Mouse (Mus musculus): ENCODE results near the gene Phf21a. TPM values are rescaled to one million over a fixed set of nuclear protein-coding genes. Genes with fewer than 3 reads are reported as not detected.

The Phf21a gene
- polyA plus RNA-seq, 1 experiment = 0.10 TPM

DNA sequence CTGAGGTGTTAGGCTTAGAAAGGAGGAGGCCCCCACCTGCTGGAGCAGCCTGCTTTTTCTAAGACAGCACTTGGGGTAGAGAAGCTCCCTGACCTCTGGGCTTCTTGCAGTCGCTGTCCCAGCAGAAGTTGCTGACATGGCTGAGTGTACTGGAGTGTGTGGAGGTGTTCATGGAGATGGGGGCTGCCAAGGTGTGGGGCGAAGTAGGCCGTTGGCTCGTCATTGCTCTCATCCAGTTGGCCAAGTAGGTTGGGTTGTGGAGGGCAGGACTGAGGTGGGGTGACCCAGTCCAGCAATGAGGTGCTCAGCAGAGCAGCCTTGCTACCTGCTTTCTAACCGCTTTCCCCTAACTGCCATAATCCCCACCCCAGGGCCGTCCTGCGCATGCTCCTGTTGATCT is 284.4 kb downstream of the Phf21a start:
- Histone ChIP-seq H3K9me3 (ENCODE audit: control insufficient read depth, low read length) (no peaks in the 10 kb centered on the region), H3K4me3 (replicated peaks) (no peak overlapping the region), H3K4me1 (ENCODE audit: control insufficient read depth) (peaks cover 27% of the 10 kb centered on the region), H3K36me3 (ENCODE audit: control insufficient read depth) (peaks cover 58% of the 10 kb centered on the region), H3K27me3 (ENCODE audit: control insufficient read depth) (peaks cover 16% of the 10 kb centered on the region)
- no peak for TF ChIP-seq GATA1 (IDR thresholded peaks at IDR 0.05; ENCODE audit: low read length)
- no peak for TF ChIP-seq TAL1 (IDR thresholded peaks at IDR 0.05; ENCODE audit: low read length)

DNA sequence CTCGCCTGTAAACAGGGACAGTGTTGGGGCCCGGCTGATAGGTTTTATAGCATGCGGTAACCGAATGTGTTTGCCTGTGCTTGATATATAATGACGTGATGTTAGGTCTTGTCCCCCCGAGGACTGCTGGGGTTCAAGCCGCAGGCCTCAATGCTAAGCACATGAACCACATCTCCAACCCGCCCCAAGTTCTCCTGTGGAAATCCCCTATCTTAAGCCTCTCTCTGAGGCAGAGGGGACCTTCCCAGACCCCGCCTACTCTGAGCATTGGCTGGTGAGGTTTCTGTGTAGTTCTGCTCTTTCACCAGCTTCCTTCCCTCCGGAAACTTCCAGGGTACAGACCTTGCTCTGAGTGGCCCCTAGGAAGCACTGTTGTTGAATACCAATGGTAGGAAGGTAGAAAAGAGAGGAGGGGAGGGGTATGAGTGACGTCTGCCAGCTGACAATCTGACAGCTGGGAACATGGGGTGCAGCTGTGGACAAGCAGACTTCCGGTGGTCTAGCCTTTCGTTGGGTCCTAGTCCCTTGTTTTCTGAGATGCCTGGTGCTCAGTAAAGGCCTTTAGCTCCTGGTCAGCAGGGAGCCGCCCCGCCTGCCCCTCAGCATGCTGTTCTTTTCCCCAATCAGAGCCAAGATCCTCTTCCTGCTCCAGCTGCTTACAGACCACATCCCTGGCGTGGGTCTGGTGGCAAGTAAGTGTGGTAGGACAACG is 287.0 kb downstream of the Phf21a start:
- Histone ChIP-seq H3K9me3 (ENCODE audit: control insufficient read depth, low read length) (no peaks in the 10 kb centered on the region), H3K36me3 (ENCODE audit: control insufficient read depth) (peaks cover 73% of the 10 kb centered on the region), H3K4me1 (ENCODE audit: control insufficient read depth) (peaks cover 27% of the 10 kb centered on the region), H3K27me3 (ENCODE audit: control insufficient read depth) (no peaks in the 10 kb centered on the region), H3K4me3 (replicated peaks) (no peak overlapping the region)
- TF ChIP-seq TAL1 (IDR thresholded peaks at IDR 0.05; ENCODE audit: low read length) = no peak
- no peak for TF ChIP-seq GATA1 (IDR thresholded peaks at IDR 0.05; ENCODE audit: low read length)

DNA sequence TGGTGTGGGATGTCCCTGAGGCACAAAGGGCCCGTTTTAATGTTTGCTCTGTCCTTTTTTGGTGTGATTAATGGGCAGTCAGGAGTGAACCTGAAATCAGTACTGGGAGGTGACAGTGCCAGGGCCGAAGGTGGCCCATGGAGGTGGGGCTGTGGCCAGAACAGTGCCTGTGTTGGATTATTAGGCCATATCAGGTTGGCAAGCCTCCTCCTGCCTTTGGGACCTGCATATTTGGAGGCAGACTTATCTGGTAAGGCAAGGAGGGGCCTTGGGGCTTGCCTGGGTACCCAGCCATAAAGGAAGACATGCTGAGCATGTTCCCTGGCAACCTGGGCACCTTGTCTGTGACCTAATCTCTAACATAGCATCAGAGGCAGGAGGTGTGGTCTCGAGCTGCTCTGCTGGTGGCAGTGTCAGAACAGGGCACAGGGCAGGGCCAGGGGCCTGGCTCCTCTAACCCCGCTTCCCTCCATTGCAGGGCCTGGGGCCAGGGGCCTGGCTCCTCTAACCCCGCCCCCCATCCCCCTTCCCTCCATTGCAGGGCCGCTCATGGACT is 287.7 kb downstream of the Phf21a start:
- Histone ChIP-seq H3K4me1 (ENCODE audit: control insufficient read depth) (peaks cover 25% of the 10 kb centered on the region), H3K36me3 (ENCODE audit: control insufficient read depth) (peaks cover 73% of the 10 kb centered on the region), H3K4me3 (replicated peaks) (no peak overlapping the region), H3K27me3 (ENCODE audit: control insufficient read depth) (no peaks in the 10 kb centered on the region; the same call in 1 of the 2 replicates), H3K9me3 (ENCODE audit: control insufficient read depth, low read length) (no peaks in the 10 kb centered on the region)
- no peak for TF ChIP-seq TAL1 (IDR thresholded peaks at IDR 0.05; ENCODE audit: low read length)
- TF ChIP-seq GATA1 (IDR thresholded peaks at IDR 0.05; ENCODE audit: low read length) = no peak

DNA sequence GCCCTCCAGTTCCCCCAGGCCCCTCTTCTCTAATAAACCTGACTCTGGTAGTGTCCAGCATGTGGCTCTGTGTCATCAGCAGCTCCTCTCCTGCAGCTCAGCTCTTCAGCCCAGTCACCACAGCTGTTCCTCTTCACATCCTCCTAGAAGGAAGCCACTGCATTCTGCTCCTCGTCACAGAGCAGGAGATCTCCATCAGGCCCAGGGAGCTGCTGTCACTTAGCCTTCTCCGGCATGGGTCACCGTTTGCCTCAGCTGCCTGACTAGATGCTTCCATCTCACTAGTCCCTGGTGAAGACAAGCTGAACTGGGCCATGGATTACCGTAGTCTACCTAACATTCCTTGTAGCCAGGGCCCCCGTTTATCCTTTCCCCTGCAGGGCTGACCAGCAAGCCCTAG is 288.2 kb downstream of the Phf21a start:
- TF ChIP-seq TAL1 (IDR thresholded peaks at IDR 0.05; ENCODE audit: low read length) (no peak), GATA1 (IDR thresholded peaks at IDR 0.05; ENCODE audit: low read length) (no peak)
- no peaks in the 10 kb centered on the region for H3K9me3 ChIP-seq (ENCODE audit: control insufficient read depth, low read length)
- H3K36me3 ChIP-seq (ENCODE audit: control insufficient read depth) = peaks cover 73% of the 10 kb centered on the region
- H3K27me3 ChIP-seq (ENCODE audit: control insufficient read depth) = peaks cover 2% of the 10 kb centered on the region; the same call in 1 of the 2 replicates
- peaks cover 20% of the 10 kb centered on the region for H3K4me1 ChIP-seq (ENCODE audit: control insufficient read depth)
- H3K4me3 ChIP-seq (replicated peaks) = no peak overlapping the region

DNA sequence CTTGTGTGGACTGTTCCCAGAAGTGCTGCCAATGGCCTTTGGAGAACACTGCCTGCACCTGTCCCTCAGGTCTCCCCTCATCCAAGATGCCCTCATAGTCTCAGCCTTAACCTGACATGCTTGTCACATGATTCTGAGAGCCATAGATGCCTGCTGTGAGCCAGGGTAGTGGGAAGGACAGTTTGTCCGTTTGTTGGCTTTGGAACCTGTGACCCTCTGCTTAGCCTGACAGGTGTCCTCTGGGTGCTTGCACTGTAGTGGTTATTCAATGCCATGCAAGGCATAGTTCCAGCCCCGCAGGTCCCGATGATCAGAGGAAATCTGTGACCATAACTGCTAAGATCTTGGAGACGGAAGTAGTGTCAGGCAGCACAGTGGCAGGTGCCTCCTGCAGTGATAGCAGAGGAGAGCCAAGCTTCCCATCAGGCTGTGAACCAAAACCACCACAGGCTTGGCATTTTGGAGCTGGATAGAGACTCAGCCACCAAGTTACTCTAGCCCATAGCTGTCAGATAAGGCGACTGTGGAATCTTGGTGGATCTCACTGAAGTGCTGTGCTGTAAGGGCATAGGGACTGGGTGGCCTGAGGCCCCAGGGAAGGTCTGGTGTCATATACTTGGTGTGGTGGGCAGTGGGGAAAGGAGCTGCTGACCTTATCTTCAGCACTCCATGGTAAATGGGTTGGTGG is 289.1 kb downstream of the Phf21a start, which contains the start of gene 1700029I15Rik:
TSS of gene 1700029I15Rik (plus strand) at position 638 of the 688 bp plus-strand sequence.
- Histone ChIP-seq H3K4me3 (replicated peaks) (no peak within 1 kb of the TSS), H3K27me3 (ENCODE audit: control insufficient read depth) (peaks cover 7% of the 10 kb centered on the region), H3K4me1 (ENCODE audit: control insufficient read depth) (peaks cover 15% of the 10 kb centered on the region), H3K36me3 (ENCODE audit: control insufficient read depth) (peaks cover 67% of the 10 kb centered on the region), H3K9me3 (ENCODE audit: control insufficient read depth, low read length) (no peaks in the 10 kb centered on the region)
- TF ChIP-seq TAL1 (IDR thresholded peaks at IDR 0.05; ENCODE audit: low read length) = no peak
- TF ChIP-seq GATA1 (IDR thresholded peaks at IDR 0.05; ENCODE audit: low read length) = no peak

DNA sequence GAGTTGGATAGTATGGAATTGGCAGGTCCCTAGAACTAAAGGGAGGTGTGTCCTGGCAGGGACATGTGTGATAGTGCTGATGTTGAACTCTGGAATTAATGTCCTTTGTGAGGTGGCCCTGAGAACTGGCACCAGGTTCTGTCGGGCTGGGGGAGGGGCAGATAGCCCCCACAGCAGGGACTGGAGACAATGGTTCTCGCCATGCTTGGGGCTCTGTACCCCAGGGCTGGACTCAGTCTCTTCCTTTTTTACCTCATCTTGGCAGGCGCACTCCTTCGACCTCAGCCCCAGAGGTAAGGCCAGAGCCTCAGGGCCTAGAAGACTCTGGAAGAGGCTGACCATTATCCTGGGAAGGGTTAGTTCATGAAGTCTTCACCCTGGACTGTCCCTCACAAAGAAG is 289.8 kb downstream of the Phf21a start:
- TF ChIP-seq GATA1 (IDR thresholded peaks at IDR 0.05; ENCODE audit: low read length) (no peak), TAL1 (IDR thresholded peaks at IDR 0.05; ENCODE audit: low read length) (no peak)
- peaks cover 60% of the 10 kb centered on the region for H3K36me3 ChIP-seq (ENCODE audit: control insufficient read depth)
- H3K9me3 ChIP-seq (ENCODE audit: control insufficient read depth, low read length) = no peaks in the 10 kb centered on the region
- H3K4me1 ChIP-seq (ENCODE audit: control insufficient read depth) = peaks cover 9% of the 10 kb centered on the region
- H3K4me3 ChIP-seq (replicated peaks) = no peak overlapping the region
- H3K27me3 ChIP-seq (ENCODE audit: control insufficient read depth) = peaks cover 14% of the 10 kb centered on the region

DNA sequence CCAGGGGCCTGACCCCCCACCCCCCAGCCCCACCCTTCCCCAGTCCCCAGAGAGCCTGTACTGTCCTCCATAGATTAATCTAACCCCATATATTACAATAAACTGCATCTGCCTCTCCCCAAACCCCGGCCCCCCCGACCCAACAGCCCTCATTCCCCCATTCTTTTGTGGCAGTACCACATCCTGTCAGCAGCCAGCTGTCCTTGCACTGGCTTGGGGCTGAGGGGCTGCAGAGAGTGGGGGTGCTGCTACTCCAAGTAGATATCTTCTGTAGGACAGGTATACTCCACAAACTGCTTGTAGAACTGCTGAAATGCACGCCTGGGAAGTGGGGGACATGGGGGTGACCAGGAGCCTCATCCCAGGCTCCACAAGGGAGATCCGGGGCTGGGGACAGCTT is 291.2 kb downstream of the Phf21a start:
- Histone ChIP-seq H3K27me3 (ENCODE audit: control insufficient read depth) (peaks cover 28% of the 10 kb centered on the region), H3K4me3 (replicated peaks) (no peak overlapping the region), H3K9me3 (ENCODE audit: control insufficient read depth, low read length) (peaks cover 2% of the 10 kb centered on the region; the same call in 1 of the 2 replicates), H3K36me3 (ENCODE audit: control insufficient read depth) (peaks cover 47% of the 10 kb centered on the region), H3K4me1 (ENCODE audit: control insufficient read depth) (peaks cover 13% of the 10 kb centered on the region)
- TF ChIP-seq GATA1 (IDR thresholded peaks at IDR 0.05; ENCODE audit: low read length) = no peak
- no peak for TF ChIP-seq TAL1 (IDR thresholded peaks at IDR 0.05; ENCODE audit: low read length)

DNA sequence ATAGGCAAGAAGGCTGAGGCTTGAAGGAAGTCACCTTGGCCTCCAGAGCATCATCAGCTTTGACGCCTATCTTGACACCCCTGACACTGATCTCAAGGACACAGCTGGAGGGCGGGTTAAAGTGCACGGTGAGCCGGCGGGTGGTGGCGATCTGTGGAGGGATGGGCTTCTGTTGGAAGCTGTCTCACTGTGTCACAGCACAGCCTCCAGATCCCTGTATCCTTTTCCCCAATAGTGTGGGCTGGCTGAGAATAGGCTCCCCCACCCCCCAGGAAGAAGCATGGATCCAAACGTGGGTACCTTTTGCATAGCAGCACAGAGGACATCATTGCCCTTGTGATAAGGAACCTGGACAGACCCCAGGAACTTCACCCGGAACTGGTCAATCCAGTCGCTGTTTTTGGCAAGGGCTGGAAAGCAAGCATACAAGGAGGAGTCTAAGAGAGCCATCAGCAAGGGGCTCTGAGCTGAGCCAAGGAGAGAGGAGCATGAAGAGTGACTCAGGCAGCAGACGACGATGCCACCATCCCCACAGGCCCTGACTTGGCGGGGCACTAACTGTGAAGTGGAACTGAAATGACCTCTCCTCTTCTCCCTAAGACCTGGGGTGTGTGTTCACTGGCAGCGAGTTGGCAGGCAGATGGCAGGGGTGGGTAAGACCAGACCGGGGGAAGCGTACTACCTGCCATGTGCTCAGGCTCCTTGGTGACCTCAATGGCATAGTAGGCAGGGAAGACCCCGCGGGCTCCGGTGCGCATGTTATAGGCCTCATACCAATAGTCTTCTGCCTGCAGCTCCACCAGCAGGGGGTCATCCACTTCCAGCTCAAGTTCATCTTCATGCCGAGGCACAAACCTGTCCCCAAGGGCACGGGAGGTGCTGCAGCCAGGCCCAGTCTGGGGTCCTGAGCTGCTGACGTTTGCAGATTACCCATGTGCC is 292.5 kb downstream of the Phf21a start:
- peaks cover 2% of the 10 kb centered on the region; the same call in 1 of the 2 replicates for H3K9me3 ChIP-seq (ENCODE audit: control insufficient read depth, low read length)
- no peak overlapping the region for H3K4me3 ChIP-seq (replicated peaks)
- TF ChIP-seq TAL1 (IDR thresholded peaks at IDR 0.05; ENCODE audit: low read length) (no peak), GATA1 (IDR thresholded peaks at IDR 0.05; ENCODE audit: low read length) (no peak)
- H3K36me3 ChIP-seq (ENCODE audit: control insufficient read depth) = peaks cover 34% of the 10 kb centered on the region
- H3K4me1 ChIP-seq (ENCODE audit: control insufficient read depth) = peaks cover 17% of the 10 kb centered on the region
- peaks cover 41% of the 10 kb centered on the region for H3K27me3 ChIP-seq (ENCODE audit: control insufficient read depth)
